Mouse (Mus musculus) frontal cortex, postnatal 10 days (tissue): ENCODE measurements around the gene Iqub.

Source experiments
- DNase-seq, 2 experiments: peaks; one replicate each; pipeline ENCODE4 v3.0.0; 2022; ENCODE audit warnings: low spot score in 2 of 2, mixed read lengths in 1 of 2

The Iqub gene

GRCm38 (mm10) chr6:24470571-24471132 is 44.2 kb downstream of the Iqub start:
- DNase-seq, result no peak

- no peak for DNase-seq
Measured at GRCm38 (mm10) chr6:24470135-24470534, 44.7 kb downstream of the Iqub start.

- peak; percentile 14 to 32 for DNase-seq
Measured at GRCm38 (mm10) chr6:24456097-24456496, 58.8 kb downstream of the Iqub start.

- no peak for DNase-seq
Measured at GRCm38 (mm10) chr6:24451026-24451821, 63.6 kb downstream of the Iqub start.

GRCm38 (mm10) chr6:24450241-24450640 is 64.6 kb downstream of the Iqub start:
- no peak for DNase-seq

GRCm38 (mm10) chr6:24416056-24416455 is 98.8 kb downstream of the Iqub start:
- peak in 1 of 2 experiments; percentile 7 for DNase-seq

- no peak for DNase-seq
Measured at GRCm38 (mm10) chr6:24415500-24415899, 99.4 kb downstream of the Iqub start.

GRCm38 (mm10) chr6:24408573-24409427 is 106.1 kb downstream of the Iqub start:
- peak; percentile 24 to 51 for DNase-seq

- DNase-seq, result no peak
Measured at GRCm38 (mm10) chr6:24407743-24408142, 107.1 kb downstream of the Iqub start.

- DNase-seq, result peak in 1 of 2 experiments; percentile 11
Measured at GRCm38 (mm10) chr6:24397237-24397647, 117.6 kb downstream of the Iqub start.
